Mouse (Mus musculus) frontal cortex, postnatal 36 days (tissue): ENCODE measurements at regions not wholly inside any gene's neighbourhood (a gene's known extent, or its start where the extent isn't known, plus 50 kb on each side); places are given as distances from the start of the nearest gene placed in this dataset.
A peak's percentile ranks its signal among the peaks of the same experiment; 100 is the strongest.

ENCODE experiments used
- DNase-seq, 2 experiments: peaks; one replicate each; pipeline ENCODE4 v3.0.0; 2022; ENCODE audit warnings: low spot score in 2 of 2

DNA sequence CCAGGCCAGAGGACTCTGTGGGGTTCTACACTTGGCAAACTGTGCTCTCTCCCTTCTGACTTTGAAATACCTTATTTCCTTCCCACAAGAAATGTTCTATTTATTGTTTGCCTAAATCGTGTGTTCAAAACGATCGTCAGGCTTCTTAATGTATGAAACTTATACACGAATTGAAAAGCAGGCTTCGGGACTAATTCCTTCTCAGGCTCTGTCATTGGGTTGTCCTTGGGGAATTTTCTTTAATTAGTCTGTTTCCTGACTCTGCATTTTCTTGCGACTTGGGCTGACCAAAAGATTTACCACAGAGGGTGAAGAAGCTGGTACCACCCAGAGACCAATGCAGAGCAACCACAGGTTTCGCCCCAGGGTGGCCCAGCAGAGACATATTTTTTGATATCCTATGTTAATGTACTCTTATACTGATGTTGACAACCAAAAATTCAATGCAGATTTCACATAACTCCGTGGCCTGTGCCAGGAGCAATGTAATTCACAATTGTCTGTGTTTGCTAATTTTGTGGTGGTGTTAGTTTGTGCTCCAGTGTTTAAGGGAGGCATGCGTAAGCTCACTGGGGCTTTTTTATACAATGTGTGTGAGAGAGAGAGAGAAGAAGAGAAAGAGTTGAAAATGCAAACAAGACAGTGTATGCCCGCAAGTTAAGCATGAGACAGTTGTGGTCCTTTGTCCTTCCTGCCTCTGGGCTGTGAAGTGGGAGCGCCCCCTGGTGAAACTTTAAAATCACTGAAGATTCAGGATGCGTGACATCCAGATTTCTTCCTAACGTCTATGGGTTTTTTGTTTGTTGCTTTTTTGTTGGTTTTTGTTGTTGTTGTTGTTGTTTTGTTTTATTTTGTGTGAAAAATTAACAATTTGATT is 452.7 kb downstream of the Sox2 start:
- peak; percentile 71 to 78 for DNase-seq

DNA sequence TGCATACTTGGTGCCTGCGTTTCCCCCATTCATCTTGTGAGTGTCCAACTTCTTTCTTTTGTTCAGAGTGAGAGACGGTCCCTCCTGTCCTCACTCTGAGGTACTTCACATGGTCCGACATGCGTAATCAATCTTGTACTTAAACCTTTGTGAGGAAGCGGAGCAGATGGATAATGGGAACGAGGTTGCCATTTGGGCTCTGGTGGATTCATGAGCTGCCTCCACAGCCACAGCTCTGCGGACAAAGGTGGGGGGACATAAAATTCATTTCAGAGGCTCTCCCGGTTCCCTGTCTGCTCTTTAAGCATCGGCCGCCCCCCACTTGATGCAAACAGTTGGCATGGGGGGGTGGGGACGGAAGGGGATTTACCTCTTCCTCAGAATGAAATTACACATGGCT is 454.7 kb downstream of the Sox2 start:
- DNase-seq: no peak

DNA sequence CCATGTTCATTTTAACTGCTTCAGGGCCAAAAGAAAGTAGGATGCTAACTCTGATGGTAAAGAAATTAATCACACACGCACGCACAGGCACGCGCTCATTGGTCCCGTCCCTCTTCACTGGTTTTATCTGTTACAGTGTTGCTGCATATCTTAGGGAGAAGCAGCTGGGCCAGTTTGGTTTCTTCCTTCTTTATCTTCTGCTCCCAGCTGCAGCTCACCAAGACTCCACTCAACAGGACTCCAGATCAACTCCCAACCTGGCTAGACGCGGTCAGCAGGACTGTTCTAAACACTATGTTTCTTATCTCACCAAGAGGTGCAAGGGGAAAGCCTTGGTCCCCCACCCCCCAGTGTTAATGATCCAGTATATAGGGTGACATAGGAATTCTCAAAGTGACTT is 455.9 kb downstream of the Sox2 start:
- no peak for DNase-seq

DNA sequence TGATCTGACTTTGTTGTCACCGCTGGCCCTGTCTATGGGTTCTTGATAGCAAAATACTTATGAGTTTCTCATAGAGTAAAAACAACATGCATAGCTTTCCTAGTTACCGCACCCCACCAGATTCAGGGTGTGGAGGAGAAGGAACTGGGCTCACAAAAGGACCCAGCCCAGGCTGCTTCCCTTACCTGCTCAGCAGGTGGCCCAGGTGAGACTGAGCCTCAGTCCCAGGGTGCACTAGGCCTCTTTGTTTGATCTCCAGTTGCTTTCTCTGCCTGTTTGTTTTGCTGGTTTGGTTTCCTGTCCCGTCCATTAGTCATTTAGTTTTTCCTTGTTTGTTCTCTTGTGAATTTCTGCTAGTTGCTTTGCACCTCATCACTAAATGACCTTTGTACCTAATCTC is 483.3 kb downstream of the Sox2 start:
- no peak for DNase-seq

DNA sequence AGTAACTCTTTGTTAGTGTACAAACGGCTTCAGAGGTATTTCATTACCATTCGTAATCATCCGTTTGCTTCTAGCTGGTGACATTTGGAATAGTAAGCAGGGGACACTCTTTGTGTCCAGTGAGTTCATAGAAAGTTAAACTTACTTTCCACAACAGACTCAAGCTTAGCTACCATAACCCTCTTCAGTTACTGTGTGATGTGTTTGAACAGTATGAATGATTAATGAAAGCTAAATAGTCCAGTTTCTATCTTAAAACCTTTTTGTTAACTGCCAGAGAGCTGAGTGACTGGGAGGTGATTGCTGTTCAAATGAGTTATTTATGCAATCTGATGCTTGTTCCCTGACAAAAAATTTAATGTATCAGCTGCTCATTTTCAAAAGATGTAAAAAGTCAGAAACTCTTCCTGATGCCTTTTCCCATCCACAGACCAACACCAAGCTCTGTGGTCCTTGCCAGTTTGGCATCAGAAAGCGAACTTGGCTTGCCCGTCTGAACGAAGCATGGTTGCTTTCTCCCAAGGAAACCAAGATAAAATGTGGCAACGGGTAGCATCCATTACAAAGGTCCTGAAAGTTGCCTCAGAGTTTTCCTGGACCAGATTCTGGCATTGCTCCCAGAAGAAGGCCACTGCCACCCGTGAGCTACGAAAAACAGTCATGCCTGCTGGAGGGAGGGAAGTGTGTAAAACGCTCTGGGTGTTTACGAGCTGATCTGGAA is 491.5 kb downstream of the Sox2 start:
- DNase-seq: no peak

DNA sequence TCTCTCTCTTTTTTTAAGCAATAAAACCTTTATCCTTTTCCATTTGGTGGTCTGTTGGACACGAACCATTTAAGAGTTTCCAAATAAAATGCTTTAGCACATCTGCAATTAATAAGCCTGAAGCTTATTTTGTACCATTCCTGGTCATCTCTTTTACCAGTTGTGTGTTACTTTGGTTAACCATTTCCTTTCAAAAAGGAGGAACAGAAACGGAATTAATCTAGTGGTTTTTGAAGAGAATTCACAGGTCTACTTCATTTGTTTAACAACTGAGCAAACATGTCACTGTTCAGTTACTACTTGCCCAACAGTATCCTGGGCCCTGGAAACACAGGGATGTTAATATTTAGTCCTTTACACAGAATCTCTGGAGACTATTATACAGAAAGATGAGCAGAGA is 492.5 kb downstream of the Sox2 start:
- no peak for DNase-seq

DNA sequence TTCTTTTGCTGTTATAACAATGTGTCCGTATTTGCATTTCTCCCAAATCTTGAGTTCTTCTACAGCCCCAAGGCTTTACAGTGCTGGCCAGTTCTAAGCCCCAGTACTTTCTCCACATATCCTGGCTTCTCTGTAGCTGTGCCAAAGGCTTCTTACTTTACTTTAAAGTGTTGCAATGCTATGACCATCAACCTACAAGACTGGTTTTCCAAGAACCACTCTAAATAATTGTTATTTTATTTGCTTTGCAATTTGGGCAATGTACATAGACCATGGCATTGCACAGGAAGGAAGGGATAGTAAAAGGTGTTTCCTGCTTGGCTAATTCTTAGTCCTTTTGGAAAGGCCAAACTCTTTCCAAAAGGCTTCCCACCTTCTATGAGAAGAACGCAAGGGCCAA is 495.4 kb downstream of the Sox2 start:
- no peak for DNase-seq

DNA sequence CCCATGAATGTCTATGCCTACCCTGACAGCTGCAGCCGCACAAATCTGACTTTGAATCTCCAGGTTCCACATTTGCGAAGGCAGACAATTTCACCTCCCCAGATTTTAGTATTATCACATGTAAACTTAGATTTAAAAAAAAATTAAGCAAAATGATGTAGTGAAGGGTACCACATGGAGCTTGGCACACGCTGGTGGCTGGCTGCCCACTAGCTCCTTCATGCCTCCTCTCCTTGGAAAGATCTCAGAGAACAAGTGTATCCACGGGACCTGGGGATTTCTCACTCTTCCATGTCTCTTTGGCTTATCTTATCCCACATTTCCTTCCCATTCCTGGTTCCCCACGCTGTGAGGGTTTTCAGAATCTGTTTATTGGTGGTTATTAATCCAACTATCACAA is 496.5 kb downstream of the Sox2 start:
- no peak for DNase-seq

DNA sequence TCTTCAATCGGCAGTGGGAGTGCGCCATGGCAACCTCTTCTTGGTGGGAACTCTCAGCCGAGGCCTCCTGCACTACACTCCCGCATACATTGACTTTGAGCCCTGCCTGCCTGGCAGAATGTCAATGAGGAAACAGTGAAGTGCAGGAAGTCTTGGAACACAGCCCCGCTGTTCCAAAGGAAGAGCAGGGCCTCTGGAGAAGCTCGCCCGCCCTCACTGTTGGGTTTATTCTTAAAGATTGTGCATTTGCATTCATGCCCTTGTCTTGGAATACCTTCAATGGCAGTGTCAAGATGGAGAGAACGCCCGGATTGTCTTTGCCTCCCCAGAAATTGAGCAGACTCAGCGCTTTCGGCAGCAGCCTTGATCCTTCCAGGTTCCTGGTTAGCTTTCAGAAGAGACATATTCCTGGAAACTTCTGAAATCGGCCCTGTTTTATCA is 499.1 kb downstream of the Sox2 start:
- DNase-seq: peak; percentile 35 to 37

DNA sequence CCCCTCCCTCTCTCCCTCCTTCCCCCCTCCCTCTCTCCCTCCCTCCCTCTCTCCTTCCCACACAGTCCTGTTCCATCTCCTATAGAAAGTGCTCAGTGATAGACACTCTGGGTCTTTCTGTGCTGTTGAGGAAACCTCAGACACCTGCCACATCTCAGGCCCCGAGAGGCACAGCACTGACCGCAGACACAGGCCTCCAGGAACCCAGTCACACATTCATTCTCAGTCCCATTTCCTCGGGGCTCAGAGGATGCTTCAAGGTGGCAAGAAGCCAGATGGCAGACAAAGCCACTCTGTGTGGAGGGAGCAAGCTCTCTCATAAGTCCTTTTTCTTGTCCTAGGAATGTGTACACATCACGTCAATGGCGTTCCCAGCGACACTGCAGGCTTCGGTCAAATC is 502.0 kb downstream of the Sox2 start:
- no peak for DNase-seq

DNA sequence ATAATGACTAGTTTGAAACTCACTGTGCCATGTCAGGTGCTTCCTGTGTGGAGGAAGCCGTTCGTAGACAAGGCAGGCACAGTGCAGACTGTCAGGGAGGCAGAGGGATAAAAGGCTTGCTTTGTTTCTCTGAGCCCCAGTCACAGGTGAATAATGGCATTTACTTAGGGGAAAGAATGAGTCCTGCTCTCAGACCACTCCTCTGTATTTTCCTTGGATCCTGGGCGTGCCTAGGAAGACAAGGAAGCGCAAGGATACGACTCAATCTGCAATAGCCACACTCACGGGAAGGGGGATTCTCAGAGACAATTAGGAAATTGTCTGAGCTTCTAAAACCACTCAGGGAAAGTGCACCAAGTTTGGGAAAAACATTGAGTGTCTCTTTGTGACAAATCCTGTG is 504.1 kb downstream of the Sox2 start:
- DNase-seq: no peak

DNA sequence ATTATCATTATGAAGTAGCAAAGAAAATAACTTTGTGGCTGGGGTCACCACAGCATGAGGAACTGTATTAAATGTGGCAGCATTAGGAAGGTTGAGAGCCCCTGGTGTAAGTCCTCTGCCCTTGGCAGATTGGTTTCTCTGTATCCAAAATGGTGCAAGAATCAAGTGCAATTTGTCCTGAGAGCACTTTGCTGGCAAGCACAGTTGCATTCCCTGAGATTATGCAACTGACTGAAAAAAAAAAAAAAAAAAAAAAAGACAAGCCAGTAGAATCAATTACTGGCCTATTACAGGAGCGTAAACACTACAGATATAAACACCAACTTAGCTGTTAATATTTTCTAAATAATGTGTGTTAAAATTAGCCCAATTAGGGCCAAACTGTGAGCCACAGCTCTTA is 518.5 kb downstream of the Sox2 start:
- DNase-seq: no peak

DNA sequence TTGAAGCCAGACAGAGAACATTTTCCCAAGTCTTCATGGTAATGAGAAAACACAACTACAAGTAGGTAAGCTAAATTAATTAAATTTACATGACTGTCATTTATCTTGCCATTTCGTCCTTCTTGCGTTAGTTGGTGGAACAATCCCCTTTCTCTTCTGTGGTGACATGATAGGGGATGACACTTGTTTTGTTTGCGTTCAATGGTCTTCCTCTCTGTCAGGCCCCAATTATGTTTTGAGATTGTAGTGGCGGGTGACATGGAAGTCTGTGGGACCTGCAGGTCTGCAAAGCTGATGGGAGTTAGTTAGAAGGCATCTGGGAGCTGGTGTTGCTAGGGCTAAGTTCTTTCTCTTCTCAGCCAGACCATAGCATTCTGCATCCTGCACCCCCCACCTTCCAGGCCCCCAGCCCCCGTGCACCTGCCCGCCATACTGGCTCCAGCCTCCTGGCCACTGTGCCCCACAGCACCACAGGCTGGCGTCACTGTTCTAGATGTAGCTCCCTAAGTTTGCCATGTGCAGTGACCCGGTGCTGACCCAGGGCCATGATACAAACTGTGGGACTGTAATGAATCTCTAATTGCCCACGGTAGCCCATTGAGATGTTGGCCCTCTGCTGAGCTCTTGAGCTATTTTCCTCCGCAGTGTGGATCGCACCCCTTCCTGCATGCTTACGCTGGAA is 528.7 kb downstream of the Sox2 start:
- DNase-seq: no peak

DNA sequence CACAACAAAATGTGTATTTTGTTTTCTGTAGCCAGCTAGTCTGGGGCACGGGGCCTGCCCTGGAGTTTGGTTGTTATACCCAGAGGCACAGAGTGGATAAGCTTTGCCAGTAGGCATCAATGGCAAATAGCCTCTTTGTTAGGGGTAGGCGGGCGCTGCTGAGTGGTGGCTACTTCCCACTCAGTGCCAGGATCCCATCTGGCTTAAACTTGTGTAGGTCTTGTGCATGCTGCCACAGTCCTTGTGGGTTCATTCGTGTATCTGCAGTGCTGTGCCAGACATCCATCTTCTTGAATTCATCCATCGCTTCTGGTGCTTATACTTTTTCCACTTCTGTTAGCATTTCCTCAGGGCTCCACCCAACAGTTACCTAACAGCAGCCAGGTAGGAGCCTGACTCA is 545.4 kb upstream of the Atp11b start:
- no peak for DNase-seq

DNA sequence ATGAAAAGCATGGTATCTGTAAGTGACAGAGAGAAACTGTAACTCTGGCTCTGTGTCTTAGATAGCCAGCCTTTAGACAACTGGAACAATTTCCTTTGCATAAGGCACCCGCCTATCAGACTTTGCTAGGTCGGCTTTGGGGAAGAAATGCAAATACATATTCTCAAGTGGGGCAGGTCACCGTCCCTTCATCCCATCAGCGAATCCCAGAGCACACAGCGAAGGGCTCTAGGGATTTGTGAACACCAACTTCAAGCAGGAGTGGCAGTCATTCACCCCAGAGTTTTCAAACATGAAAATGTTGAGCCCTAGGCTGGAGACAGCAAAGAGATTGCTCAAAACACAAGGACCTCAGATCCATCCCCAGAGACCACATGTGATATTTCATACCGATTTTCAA is 534.5 kb upstream of the Atp11b start:
- no peak for DNase-seq

DNA sequence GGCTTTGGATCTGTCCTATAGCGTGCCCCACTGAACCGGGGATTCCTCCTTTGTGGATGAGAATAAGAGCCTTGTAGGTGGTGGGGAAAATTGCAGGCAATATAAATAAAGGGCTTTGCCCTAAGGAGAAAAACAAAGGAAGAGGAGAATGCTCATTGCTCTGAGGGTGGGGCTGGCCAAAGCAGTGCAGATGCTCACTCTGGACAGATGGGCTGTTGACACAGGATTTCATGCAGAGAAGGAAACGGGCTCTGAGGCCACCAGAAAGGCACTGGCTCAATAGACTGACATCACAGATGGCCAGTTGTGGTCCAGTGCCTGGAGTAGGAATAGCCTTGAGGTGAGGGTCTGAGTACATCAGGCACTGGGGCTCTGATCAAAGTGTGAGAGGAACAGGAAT is 532.7 kb upstream of the Atp11b start:
- DNase-seq: no peak

DNA sequence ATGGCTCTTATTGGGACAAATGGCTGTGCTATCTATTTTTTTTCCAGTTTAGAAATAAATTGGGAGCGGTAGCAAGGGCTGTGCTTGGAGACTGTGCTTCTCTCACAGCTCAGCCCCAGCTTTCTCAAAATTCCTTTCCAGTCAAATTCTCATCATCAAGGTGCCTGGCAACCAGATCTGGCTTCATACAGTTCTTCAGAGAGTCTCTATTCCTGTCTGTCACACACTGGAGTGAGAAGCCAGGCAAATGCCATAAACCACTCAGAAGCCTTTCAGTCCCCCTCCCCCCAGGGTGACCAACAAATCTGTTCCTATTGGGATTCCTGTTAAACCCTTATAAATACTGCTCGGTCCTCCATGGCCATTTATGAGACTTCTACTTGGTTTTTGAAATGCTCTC is 531.7 kb upstream of the Atp11b start:
- DNase-seq: no peak

DNA sequence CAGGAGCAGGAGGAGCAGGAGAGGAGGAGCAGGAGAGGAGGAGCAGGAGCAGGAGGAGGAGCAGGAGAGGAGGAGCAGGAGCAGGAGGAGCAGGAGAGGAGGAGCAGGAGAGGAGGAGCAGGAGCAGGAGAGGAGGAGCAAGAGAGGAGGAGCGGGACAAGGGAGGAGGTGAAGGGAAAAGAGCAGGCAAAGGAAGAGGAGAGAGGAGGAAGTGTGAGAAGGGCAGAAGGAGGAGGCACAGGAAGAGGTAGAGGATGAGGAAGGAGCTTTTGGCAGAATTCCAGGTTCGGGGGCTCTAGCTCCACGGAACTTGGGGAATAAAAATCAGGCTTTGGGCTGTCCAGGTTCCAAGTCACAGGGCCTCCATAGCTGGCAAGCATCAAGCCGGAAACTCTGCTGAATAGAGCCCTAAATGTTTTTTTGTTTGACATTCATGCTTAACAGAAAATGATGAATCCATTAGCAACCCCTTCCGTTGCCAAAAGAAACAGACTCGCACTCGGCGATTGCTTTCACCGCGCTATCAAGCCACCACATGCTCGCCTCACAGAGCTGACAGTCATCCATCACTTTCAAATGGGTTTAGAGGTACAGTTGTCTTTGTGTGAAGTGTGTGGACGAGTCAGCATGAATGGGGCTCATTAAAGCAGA is 528.7 kb upstream of the Atp11b start:
- DNase-seq: peak; percentile 20 to 38

DNA sequence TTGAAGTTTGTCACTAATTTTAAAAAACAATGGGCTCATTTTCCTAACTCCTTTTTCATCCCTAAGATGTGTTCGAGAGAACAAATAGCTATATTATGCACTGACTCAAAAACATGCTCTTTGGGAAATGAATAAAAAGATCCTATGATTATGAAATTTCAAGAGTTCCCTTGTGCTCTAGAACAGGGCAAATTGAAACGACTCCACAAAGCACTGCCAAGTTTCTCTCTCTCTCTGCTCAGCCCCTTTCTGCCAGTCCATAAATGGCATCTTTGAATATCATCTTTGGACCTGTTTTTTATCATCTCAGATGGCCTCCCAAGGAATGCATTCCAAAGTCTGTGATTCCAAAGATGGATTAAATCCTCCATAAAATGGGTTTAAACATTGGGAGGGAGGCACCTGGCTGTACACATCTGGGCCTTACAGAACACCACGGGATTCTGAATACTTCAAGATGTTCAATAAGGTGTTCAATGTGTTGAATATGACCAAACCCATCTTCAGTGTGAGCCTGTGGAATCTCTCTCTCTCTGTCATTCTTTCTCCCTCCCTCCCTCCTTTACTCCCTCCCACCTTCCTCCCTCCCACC is 528.0 kb upstream of the Atp11b start:
- no peak for DNase-seq

DNA sequence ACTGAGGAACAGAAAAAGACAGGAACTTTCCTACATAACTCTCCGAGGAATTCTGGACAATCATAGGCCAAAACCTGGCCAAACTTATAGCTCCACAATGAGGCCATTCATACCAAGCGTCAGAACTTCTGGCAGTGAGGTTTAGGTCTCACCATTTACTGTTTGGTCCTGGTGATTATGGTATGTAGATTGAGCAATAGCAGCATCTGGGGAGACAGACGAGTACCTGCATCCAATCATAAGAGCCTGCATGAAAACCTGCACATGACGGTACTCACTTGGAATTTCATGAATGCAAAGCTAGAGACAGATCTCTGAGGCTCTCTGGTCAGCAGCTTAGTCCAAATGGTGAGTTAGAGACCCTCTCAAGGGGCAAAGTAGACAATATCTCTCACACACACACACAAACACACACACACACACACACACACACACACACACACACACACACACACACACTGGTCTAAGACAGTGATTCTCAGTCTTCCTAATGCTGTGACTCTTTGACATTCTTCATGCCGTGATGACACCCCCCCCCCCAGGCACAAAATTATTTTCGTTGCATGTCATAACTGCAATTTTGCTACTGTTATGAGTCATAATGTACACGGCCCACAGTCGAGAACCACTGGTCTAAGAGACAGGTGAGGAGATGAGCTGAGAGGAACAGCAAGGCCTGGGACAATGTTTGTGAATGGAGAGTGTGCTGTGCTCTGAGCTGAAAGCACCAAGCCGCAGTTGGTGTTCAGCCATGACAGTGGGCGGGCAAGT is 522.6 kb upstream of the Atp11b start:
- no peak for DNase-seq

DNA sequence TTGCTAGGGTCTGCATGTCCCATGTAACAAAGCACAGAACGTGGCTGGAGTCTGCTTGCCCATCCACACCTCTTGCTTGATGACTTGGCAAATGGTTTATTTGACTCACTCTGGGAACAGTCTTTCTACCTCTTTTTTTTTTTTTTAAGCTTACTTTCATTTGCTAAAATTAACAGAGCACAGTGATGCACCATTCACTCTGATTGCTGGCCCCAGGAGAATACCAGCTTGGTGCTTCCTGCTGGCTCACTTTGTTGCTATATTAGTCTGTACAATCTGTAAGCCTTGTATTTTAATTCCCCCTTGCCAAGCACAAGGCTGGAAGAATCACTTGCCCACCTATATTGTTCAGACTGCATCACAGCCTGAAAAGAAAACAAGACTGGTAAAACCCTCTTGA is 521.4 kb upstream of the Atp11b start:
- DNase-seq: peak in 1 of 2 experiments; percentile 22
